Mouse (Mus musculus) C2C12 (cell line): ENCODE results near the gene Olfr557. TPM values are rescaled to one million over a fixed set of nuclear protein-coding genes. Genes with fewer than 3 reads are reported as not detected.

ENCODE experiments used
- H3K27me3 ChIP-seq: one replicate; pipeline ENCODE4 v1.6.1; 2011; ENCODE audit not compliant: control insufficient read depth, insufficient read depth, insufficient read length
- H3K36me3 ChIP-seq: one replicate; pipeline ENCODE4 v1.6.1; 2011; ENCODE audit not compliant: control insufficient read depth, insufficient read depth
- H3K4me3 ChIP-seq: one replicate; pipeline ENCODE4 v1.5.1; 2011; ENCODE audit warnings: mild to moderate bottlenecking, control low read depth; ENCODE audit not compliant: poor library complexity, insufficient read depth, severe bottlenecking
- H3K79me2 ChIP-seq: one replicate; pipeline ENCODE4 v1.6.1; 2011; ENCODE audit not compliant: control insufficient read depth, insufficient read depth
- H3K79me3 ChIP-seq: one replicate; pipeline ENCODE4 v1.6.1; 2011; ENCODE audit warnings: low read depth, control low read depth
- H3ac ChIP-seq: one replicate; pipeline ENCODE3; 2011; ENCODE audit warnings: low read depth; ENCODE audit not compliant: control insufficient read depth, insufficient read length
- CEBPB ChIP-seq: IDR thresholded peaks from one replicate; pipeline ENCODE4 v1.6.1; 2011; ENCODE audit warnings: low read depth, mild to moderate bottlenecking, control low read depth, moderate library complexity
- CTCF ChIP-seq: IDR thresholded peaks from one replicate; pipeline ENCODE4 v1.5.1; 2011; ENCODE audit not compliant: control insufficient read depth, insufficient read depth, insufficient read length
- FOSL1 ChIP-seq: IDR thresholded peaks from one replicate; pipeline ENCODE4 v1.8.0; 2011; ENCODE audit warnings: mild to moderate bottlenecking, low read length; ENCODE audit not compliant: poor library complexity, insufficient read depth, severe bottlenecking
- MAX ChIP-seq: IDR thresholded peaks from one replicate; pipeline ENCODE4 v1.6.1; 2011; ENCODE audit warnings: mild to moderate bottlenecking, control low read depth
- MYOD1 ChIP-seq: IDR thresholded peaks from one replicate; pipeline ENCODE4 v1.6.1; 2011; ENCODE audit warnings: low read depth; ENCODE audit not compliant: control insufficient read depth, insufficient read length
- MYOG ChIP-seq: IDR thresholded peaks from one replicate; pipeline ENCODE4 v1.6.1; 2011; ENCODE audit not compliant: control insufficient read depth, insufficient read length; ENCODE audit errors: extremely low read depth
- USF1 ChIP-seq: IDR thresholded peaks from one replicate; pipeline ENCODE4 v1.6.1; 2011; ENCODE audit warnings: low read depth, mild to moderate bottlenecking, control low read depth, moderate library complexity
- long read RNA-seq, 2 experiments: library from polyadenylated mRNA; unstranded; transcript quantifications; one replicate each; pipeline ENCODE4 v2.0.0; 2019 to 2020
- polyA plus RNA-seq: library from polyadenylated mRNA; unstranded; fragments of >200 nt; fragmentation: generic; extraction: Trizol; gene quantifications from one replicate; pipeline ENCODE4 v1.2.1, GENCODE M21; 2012; ENCODE audit warnings: missing spikeins

The Olfr557 gene
- polyA plus RNA-seq, result not detected
- long read RNA-seq, experiment 1, result 0 reads
- long read RNA-seq, experiment 2, result 0 reads

GRCm38 (mm10) chr7:102695358-102696125, at the start of gene Olfr557:
Gene Olfr557, plus strand, starts transcription at chr7:102695910.
- no peak within 1 kb of the TSS for H3ac ChIP-seq
- no peaks in the 10 kb centered on the region for H3K27me3 ChIP-seq
- no peaks in the 10 kb centered on the region for H3K36me3 ChIP-seq
- no peaks in the 10 kb centered on the region for H3K79me3 ChIP-seq
- no peaks in the 10 kb centered on the region for H3K79me2 ChIP-seq
- no peak for TF ChIP-seq MYOD1
- TF ChIP-seq USF1, result no peak
- no peak for TF ChIP-seq FOSL1
- TF ChIP-seq CEBPB, result no peak
- TF ChIP-seq CTCF, result peak; percentile 52
- no peak within 1 kb of the TSS for H3K4me3 ChIP-seq

GRCm38 (mm10) chr7:102658523-102658922, 37.2 kb upstream of the Olfr557 start, which contains the start of gene Olfr555:
Gene Olfr555, plus strand, starts transcription at chr7:102658823.
- no peak for TF ChIP-seq CEBPB
- no peak for TF ChIP-seq MYOG
- TF ChIP-seq MYOD1, result no peak
- TF ChIP-seq CTCF, result no peak
- no peak for TF ChIP-seq USF1
- TF ChIP-seq FOSL1, result no peak
- TF ChIP-seq MAX, result no peak
- H3ac ChIP-seq, result no peak within 1 kb of the TSS
- no peaks in the 10 kb centered on the region for H3K79me3 ChIP-seq
- H3K79me2 ChIP-seq, result no peaks in the 10 kb centered on the region
- no peaks in the 10 kb centered on the region for H3K27me3 ChIP-seq
- H3K36me3 ChIP-seq, result no peaks in the 10 kb centered on the region
- no peak within 1 kb of the TSS for H3K4me3 ChIP-seq

- H3K27me3 ChIP-seq, result no peaks in the 10 kb centered on the region
- no peaks in the 10 kb centered on the region for H3K79me3 ChIP-seq
- no peaks in the 10 kb centered on the region for H3K36me3 ChIP-seq
- H3K79me2 ChIP-seq, result no peaks in the 10 kb centered on the region
- TF ChIP-seq CEBPB, result no peak
- TF ChIP-seq MYOG, result no peak
- TF ChIP-seq MAX, result no peak
- TF ChIP-seq FOSL1, result no peak
- no peak for TF ChIP-seq USF1
- no peak for TF ChIP-seq CTCF
- TF ChIP-seq MYOD1, result no peak
- H3K4me3 ChIP-seq, result no peak within 1 kb of the TSS
- no peak within 1 kb of the TSS for H3ac ChIP-seq
These were observed 31.1 kb upstream of the Olfr557 start, which contains the start of gene Olfr556 for GRCm38 (mm10) chr7:102664599-102664998. Gene Olfr556, plus strand, starts transcription at chr7:102664899.

GRCm38 (mm10) chr7:102665378-102665777, 30.3 kb upstream of the Olfr557 start:
- H3K36me3 ChIP-seq, result no peaks in the 10 kb centered on the region
- H3ac ChIP-seq, result no peak overlapping the region
- H3K27me3 ChIP-seq, result no peaks in the 10 kb centered on the region
- TF ChIP-seq CEBPB (no peak), MYOD1 (no peak), CTCF (no peak), FOSL1 (no peak), MYOG (no peak), USF1 (no peak), MAX (no peak)
- no peaks in the 10 kb centered on the region for H3K79me2 ChIP-seq
- H3K79me3 ChIP-seq, result no peaks in the 10 kb centered on the region
- H3K4me3 ChIP-seq, result no peak overlapping the region

DNA sequence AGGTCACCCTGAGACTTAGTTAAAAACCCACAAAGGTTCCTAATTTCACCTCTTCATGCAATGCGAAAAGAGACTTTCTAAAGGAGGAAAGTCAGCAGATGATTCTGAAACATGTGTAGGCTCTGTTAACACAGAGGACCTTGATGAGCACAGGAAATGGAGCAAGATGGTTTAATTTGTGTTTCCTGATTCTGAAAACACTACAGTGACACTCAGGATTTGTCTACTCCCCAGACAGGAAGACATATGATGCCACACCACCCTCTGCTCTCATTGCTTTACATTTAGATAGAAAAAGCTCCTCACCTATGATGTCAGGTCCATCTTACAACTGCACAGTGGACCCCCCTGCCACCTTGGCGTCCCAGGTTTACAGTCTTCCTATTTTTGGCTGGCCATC, 19.5 kb upstream of the Olfr557 start:
- Histone ChIP-seq H3K79me2 (no peaks in the 10 kb centered on the region), H3K4me3 (no peak overlapping the region), H3K36me3 (no peaks in the 10 kb centered on the region), H3K79me3 (no peaks in the 10 kb centered on the region), H3K27me3 (no peaks in the 10 kb centered on the region), H3ac (no peak overlapping the region)
- TF ChIP-seq MAX (no peak), CTCF (no peak), MYOG (no peak), FOSL1 (no peak), MYOD1 (no peak), CEBPB (no peak), USF1 (no peak)
